Mouse (Mus musculus): ENCODE measurements around the gene Cd93.

Gene Cd93

DNA sequence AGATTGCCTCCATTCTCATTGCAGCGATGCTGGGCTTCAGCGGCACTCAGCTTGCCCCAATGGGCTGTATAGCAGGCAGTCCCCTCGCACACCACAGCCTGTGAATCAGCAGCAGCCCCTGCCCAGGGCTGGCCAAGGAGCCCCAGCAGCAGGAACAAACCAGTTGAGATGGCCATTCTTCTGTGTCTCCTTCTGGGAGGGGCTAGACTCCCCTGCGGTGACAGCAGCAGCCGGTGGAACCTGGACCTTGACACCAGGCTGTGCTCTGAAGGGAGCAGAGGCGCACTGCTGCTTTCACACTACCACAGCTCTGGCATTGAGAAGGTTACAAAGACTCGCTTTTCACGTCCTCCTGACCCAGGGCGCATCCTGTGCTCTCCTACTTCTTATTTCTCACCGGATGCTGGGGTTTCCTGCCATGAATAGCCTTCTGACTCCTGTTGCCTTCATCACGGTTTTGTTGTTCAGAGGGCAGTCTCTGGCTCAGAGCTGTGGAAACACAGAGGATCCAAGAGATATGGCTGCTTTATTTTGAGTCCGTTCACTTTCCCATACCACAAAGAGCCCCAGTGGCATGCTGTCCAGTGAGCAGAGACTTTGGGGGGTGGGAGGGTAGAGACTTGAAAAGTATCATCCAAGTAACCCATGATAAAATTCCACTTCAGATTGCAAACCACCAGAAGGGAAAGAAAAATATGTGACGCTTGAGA, at the start of gene Cd93:
Cd93 (minus strand) TSS at position 315 of the 710 bp plus-strand sequence.
- DNase-seq = peak; percentile 59

GRCm38 (mm10) chr2:148492108-148492507, 48.7 kb upstream of the Cd93 start:
- no peak for DNase-seq

DNA sequence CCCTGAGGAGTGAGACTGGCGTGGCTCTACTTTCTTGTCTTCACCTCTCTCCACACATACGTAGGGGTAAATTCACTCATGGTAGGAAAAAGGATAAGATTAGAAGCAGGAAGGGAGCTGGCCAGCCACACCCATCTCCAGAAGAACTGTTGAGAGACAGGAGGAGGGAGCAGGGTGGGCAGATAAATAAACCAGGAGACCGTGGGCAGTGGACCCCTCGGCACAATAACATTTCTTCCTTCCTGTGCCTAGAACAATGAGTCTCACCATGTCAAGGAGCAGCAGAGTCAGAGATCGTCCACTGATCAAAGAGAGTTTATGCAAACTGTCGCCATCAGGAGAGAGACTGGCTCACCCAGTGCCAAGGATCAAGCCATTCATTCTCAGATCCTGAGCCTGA, 46.8 kb upstream of the Cd93 start:
- no peak for DNase-seq

- no peak for DNase-seq
Observed at GRCm38 (mm10) chr2:148488885-148489284, 45.5 kb upstream of the Cd93 start.

DNA sequence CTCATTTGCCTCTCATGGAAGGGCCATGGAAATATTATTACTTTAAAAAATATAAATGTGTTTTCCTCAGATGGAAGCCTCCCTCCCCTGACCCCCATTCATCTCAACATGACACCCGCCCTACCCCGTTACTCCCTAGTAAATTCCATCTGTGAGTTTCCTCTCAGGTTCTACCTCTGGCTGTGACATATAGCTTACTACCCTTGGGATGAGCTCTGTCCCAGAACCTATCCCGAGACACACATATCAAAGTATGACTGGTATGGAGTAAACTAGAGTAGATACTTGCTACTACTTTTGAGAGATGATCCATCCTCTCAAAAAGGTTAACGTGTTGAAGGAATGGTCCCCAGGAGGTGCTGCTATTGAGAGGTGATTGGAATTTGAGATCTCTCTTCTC, 42.2 kb upstream of the Cd93 start:
- DNase-seq = no peak

DNA sequence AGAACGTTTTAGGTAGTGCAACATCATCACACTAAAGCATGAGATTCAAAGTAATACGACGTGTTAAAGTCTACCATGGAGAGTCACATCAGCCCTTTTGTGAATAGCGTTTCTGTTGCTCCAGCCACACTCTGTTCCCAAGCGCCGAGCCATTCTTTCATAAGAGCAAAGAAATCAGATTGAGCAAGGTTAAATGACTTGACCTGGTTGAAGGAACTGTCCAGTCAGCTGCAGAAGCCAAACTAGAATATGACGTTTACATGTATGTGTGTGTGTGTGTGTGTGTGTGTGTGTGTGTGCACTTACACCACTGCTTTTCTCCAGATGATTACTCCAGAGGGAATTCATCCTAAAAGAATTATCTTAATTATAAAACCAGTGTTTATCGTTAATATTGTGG, 37.0 kb upstream of the Cd93 start:
- DNase-seq = no peak

DNA sequence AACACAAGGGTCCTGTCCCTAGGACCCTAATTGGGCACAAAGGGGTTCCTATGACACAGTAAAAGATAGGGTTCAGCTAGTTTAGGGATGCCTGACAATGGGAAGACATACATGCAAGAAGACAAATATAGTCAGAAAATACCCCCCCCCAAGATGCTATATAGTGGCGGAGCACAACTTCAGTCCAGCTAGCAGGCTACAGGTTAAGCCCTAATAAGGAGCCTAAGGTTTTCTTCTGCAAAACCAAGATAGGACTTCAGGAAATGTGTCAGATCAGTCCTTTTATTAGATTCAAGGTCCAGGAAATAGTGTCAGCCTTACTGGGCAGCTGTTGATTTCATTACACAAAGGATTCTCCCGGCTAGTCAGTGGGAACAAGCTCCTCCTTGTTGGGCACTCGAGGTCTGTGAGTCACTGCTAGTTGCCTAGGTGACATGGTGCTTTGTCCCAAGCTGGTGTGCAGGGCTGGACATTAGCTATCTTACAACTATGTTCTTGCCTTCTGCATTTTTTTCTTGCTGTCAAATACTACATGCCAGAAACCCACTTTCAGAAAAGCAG, 34.9 kb upstream of the Cd93 start:
- DNase-seq = no peak

- DNase-seq = no peak
Observed at GRCm38 (mm10) chr2:148477346-148477745, 34.0 kb upstream of the Cd93 start.

- DNase-seq = no peak
Observed at GRCm38 (mm10) chr2:148476576-148476975, 33.2 kb upstream of the Cd93 start.

- no peak for DNase-seq
Observed at GRCm38 (mm10) chr2:148475879-148476495, 32.6 kb upstream of the Cd93 start.

GRCm38 (mm10) chr2:148469341-148470238, 26.2 kb upstream of the Cd93 start:
- no peak for DNase-seq

DNA sequence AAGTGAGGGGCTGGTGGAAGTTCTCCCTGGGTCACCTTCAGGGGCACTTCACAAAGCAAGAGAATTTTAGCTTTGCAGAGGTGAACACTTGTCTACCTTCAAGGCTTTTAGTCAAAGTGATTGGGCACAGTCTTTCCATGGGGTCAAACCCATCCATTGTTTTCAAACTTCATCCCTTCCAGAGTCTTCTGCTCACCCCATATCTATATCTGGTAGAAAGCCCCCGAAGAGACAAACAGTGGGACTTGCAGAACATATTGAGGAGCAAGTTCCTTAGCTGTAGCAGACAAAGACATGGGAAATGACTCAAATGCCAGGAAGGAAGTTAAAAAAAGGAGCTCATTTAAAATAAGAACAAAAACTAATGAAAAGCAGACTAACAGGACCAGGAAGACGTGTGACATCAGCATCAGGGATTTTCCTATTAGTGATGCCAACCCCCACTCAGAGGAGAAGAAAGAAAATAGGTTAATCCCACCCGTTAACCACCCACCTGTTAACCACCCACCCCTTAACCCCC, 24.6 kb upstream of the Cd93 start:
- DNase-seq = no peak

DNA sequence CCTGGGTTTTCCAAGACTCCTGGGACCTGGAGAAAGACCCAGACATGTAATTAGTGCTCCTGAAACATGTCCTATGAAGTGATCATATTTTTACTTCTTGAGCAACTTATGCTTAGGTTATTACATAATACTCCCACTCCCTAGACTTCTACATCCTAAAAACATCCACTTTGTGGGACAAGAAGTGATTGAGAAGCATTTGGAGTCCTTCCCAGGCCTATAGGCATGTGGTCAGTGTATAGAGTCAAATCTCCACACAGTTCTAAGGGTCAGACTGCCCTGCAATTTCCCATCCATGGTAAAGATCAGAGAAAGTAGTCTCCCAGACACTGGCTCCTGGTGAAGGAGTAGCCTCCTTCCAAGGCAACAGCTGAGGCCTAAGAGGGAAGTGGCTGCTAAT, 12.0 kb upstream of the Cd93 start:
- no peak for DNase-seq

- no peak for DNase-seq
Observed at GRCm38 (mm10) chr2:148454014-148454542, 10.7 kb upstream of the Cd93 start.

- no peak for DNase-seq
Observed at GRCm38 (mm10) chr2:148453061-148453460, 9.7 kb upstream of the Cd93 start.

DNA sequence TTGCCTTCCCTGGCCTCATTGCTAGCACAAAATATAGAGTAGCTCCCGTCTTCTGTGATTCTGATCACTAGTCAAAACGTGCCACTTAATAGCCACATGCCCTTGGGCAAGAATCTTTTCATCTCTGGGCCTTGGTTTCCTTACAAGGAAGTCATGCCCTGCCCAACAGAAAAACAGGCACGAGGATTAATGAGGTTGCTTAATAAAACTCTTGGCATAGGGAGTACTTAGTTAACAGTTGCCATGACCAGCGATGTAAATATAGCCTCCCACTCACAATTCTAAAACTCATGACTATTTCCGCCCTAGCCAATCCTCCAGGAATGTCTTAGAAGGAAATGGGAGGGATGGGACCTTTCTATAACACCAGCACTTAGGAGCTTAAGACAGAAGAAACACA, 8.1 kb upstream of the Cd93 start:
- no peak for DNase-seq

DNA sequence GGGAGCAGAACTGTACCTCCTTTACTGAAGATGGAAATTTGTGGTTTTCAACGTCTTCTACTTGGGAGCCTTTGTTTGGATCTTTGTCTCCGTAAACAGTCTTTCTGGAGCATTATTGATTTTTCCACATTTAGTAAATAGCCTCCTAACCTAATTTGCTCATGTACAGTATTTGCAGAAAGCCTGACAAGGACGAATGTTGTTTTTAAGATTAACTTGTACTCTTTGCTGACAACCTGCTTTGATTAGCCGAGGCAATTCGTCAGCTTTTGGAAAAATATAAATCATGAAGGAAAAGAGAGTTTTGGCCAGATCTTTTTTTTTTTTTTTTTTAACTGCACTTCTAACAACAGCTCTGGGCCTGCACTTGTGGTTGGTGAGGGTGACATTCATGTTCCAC, 7.3 kb upstream of the Cd93 start:
- no peak for DNase-seq

DNA sequence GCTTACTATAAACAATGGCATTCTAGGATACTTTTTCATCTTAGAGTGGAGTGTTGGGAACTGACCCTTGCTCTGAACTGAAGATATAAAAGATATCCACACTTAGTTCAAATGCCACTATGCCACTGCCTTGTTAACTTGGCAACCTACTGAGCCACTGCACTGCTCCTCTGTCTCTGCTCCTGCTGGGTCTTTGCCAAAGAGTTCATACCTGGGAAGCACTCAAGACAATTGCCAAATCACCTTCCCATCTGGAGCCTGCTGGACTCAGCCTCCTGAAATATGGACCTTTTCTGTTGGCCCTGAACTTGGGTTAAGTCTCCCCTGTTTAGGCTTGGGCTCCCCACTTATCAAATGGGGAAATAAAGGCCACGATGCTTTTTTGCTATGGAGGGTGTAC, 6.3 kb upstream of the Cd93 start:
- DNase-seq = no peak

DNA sequence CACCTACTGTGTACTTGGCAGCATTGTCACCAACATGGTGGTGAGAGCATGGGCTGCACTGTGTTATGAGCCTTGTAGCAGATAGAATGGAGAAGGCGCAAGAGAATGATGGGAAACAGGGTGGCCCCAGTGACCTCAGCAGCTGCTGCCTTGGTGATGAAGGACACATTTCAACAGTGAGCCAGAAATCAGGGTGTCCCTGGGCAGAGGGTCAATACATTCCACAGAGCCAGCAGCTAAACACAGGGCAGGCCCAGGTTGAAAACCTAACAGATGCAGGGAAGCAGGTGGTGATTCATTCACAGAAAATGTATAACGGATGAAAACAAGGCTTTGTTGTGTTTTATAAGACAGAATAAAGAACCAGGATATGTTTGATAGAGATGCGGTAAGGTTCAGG, 3.1 kb upstream of the Cd93 start:
- no peak for DNase-seq

DNA sequence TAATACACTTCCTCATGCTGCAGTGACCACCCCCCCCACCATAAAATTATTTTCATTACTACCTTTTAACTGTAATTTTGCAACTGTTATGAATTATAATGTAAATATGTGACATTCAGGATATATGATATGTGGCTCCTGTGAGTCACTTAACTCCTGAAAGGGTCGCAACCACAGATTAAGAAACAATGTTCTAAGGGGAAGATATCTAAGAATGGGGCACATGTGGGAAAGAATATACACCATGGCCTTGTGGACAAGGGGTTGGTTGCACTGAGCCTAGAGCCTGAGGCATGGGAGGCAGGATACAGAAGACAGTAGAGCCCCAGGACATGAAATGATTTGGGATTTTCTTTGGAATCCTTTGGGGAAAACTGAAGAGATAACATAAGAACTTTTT, 2.3 kb upstream of the Cd93 start:
- DNase-seq = no peak

GRCm38 (mm10) chr2:148444472-148444871, 1.1 kb upstream of the Cd93 start:
- DNase-seq = no peak

GRCm38 (mm10) chr2:148442710-148443109, 653 bp downstream of the Cd93 start:
- DNase-seq = peak; percentile 15

DNA sequence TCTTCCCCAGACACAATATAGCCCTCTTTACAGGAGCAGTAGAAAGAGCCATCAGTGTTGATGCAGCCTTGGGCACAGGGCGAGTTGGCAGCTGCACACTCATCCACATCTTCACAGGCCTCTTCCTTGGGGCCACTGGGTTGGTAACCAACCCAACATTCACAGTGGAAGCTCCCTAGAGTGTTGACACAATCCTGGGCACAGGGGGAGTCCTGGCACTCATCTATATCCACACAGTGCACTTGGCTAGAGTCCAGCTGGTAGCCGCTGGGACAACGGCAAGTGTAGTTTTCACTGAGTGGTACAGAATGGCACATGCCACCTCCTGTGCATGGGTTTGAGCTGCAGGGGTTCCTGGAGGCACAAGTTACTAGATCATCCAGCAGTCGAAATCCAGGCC, 1.2 kb downstream of the Cd93 start:
- DNase-seq = peak; percentile 16

Measured in kidney, adult 18-20 months (tissue).